Mouse (Mus musculus) midbrain, embryonic 13.5 days (tissue): ENCODE measurements at regions not wholly inside any gene's neighbourhood (a gene's known extent, or its start where the extent isn't known, plus 50 kb on each side); places are given as distances from the start of the nearest gene placed in this dataset.

Experiments
- ATAC-seq: fragments of 200-750 bp; cut with Nextera tagmentation; 2 replicates; pipeline ENCODE4 v1.8.0; 2017; ENCODE audit warnings: mild to moderate bottlenecking, moderate TSS enrichment, moderate library complexity
- H3K27ac ChIP-seq: fragments of 300-500 bp; sonication (generic); 2 replicates; pipeline ENCODE4 v1.5.1; 2015; ENCODE audit warnings: inconsistent platforms, mild to moderate bottlenecking, moderate library complexity
- H3K27me3 ChIP-seq: fragments of 300-500 bp; sonication (generic); 2 replicates; pipeline ENCODE4 v1.6.1; 2015; ENCODE audit warnings: mild to moderate bottlenecking, inconsistent platforms
- H3K36me3 ChIP-seq: fragments of 300-500 bp; sonication (generic); 2 replicates; pipeline ENCODE4 v1.6.1; 2015; ENCODE audit warnings: mild to moderate bottlenecking, inconsistent platforms
- H3K4me1 ChIP-seq: fragments of 300-500 bp; sonication (generic); replicated peaks from 2 replicates; pipeline ENCODE4 v1.6.1; 2015; ENCODE audit warnings: inconsistent platforms
- H3K4me2 ChIP-seq: fragments of 300-500 bp; sonication (generic); replicated peaks from 2 replicates; pipeline ENCODE4 v1.6.1; 2015; ENCODE audit warnings: moderate library complexity, mild to moderate bottlenecking, inconsistent platforms
- H3K4me3 ChIP-seq: fragments of 300-500 bp; sonication (generic); replicated peaks from 2 replicates; pipeline ENCODE4 v1.5.1; 2015; ENCODE audit warnings: mild to moderate bottlenecking, inconsistent platforms
- H3K9ac ChIP-seq: fragments of 300-500 bp; sonication (generic); replicated peaks from 2 replicates; pipeline ENCODE4 v1.6.1; 2015; ENCODE audit warnings: mild to moderate bottlenecking, inconsistent platforms
- H3K9me3 ChIP-seq: fragments of 300-500 bp; sonication (generic); 2 replicates; pipeline ENCODE4 v1.6.1; 2016; ENCODE audit warnings: mild to moderate bottlenecking, inconsistent platforms
- WGBS: fragments of 180-500 bp; shearing (Covaris S2); methylation state at CpG from one replicate; pipeline ENCODE4 v1.1.7; 2015; 5-methylcytosine and 5-hydroxymethylcytosine counted together

DNA sequence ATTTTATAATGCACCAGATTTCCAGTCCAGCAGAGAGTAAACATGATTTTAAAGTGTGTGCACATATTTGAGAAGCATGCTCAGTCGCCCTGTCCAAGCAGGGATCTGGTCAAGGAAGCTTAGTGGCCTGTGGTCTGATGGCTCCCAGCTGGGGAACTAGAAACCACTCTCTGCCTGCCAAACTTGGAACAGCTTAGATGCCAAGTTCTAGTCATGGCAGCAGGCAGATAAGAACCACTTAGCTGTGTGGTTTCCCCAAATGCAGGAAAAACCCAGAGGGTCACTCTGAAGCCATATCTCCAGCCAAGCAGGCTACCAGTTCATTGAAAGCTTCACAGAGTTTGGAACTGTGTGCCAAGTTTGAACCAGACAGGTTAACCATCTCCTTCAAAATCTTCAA lies 86.1 kb downstream of the Fam114a2 start:
- no peak overlapping the region for H3K4me2 ChIP-seq
- no peak overlapping the region for H3K27ac ChIP-seq
- 73% methylated on average over 1 of the region's 1 CpGs for WGBS
- ATAC-seq, result no peak
- H3K4me1 ChIP-seq, result no peaks in the 10 kb centered on the region
- H3K9ac ChIP-seq, result no peak overlapping the region
- no peaks in the 10 kb centered on the region for H3K36me3 ChIP-seq
- H3K27me3 ChIP-seq, result no peaks in the 10 kb centered on the region
- H3K9me3 ChIP-seq, result no peaks in the 10 kb centered on the region
- H3K4me3 ChIP-seq, result no peak overlapping the region

DNA sequence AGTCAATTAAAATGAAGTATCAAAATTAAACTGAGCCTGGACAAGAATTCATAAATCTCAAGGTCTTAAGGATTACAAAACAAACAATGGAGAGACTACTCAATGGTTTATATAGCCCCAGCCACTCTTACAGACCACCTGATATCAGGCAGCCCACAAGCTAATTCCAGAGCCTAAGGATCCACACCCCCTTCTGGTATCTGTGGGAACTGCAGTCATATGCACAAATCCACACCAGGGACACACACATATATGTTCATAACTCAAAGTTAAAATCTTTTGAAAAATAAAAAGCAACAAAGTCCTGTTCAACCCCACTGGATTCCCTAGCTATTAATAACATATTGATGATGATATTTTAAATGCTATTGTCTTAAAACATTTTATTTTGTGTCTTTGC lies 86.5 kb downstream of the Fam114a2 start:
- Histone ChIP-seq H3K9me3 (no peaks in the 10 kb centered on the region), H3K4me2 (no peak overlapping the region), H3K9ac (no peak overlapping the region), H3K27me3 (no peaks in the 10 kb centered on the region), H3K27ac (no peak overlapping the region), H3K4me1 (no peaks in the 10 kb centered on the region), H3K4me3 (no peak overlapping the region), H3K36me3 (no peaks in the 10 kb centered on the region)
- no peak for ATAC-seq

DNA sequence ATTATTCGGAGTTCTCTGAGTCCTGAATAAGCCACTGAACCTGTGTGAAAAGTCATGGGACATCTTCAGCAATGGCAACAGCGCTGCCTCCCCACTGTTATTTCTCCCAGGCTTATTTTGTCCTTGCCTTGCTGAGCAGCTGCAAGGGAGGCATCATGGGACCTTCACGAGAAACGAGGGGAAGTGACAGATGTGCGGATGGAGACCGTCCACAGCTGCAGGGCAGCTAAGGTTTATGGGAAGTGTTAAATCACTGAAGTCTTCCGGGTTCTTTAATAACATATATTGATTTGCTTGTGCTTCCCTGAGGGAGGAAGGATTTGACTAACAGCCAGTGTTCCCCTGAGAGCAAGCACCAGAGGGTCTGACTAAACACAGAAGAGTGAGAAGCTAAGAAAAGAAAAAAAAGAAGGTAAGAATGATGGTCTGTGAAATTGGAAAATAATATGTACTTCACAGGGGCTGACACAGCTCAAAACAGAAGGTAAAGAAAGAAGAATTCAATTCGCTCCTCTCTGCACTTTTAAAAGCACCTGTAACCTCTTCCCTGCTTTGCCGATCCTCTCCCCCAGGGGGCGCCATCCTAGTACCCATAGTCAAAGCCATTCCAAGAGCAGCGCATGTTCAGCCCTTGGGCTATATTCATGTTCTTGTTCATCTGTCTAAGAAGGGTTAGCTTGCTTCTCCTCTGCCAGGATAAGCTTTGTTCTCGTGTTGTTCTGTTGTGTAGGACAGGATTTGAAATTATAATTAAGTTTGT lies 92.2 kb downstream of the Fam114a2 start:
- Histone ChIP-seq H3K36me3 (no peaks in the 10 kb centered on the region), H3K4me3 (no peak overlapping the region), H3K27me3 (no peaks in the 10 kb centered on the region), H3K9me3 (no peaks in the 10 kb centered on the region), H3K4me1 (no peaks in the 10 kb centered on the region), H3K27ac (no peak overlapping the region), H3K9ac (no peak overlapping the region), H3K4me2 (no peak overlapping the region)
- WGBS, result 61% methylated on average over 12 of the region's 12 CpGs
- ATAC-seq, result no peak

DNA sequence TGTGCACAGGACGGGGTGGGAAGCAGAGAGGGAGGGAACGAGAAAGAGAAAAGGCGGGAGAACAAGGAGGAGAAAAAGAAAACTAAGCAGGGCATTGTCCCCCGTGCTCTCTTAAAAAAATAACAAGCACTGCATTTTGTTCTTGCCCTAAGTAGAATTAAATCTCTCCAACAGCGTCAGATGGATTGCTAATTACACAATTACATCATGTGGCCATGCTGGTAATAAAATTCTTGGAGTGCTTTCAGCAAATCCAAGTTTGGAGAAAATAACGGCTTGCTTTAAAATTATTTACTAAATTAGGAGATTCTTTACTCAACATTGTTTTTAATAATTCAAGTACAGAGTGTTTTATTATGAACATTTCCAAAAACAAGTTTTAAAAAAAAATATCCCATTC lies 99.0 kb downstream of the Fam114a2 start:
- H3K4me3 ChIP-seq, result no peak overlapping the region
- H3K36me3 ChIP-seq, result no peaks in the 10 kb centered on the region
- H3K9ac ChIP-seq, result no peak overlapping the region
- H3K4me2 ChIP-seq, result no peak overlapping the region
- no peak for ATAC-seq
- 0 out of 2 replicates have a peak, but pooled peaks cover 3% of the 10 kb centered on the region for H3K9me3 ChIP-seq
- WGBS, result 82% methylated on average over 6 of the region's 6 CpGs
- peaks cover 19% of the 10 kb centered on the region; the same call in 1 of the 2 replicates for H3K4me1 ChIP-seq
- H3K27me3 ChIP-seq, result no peaks in the 10 kb centered on the region
- no peak overlapping the region for H3K27ac ChIP-seq

DNA sequence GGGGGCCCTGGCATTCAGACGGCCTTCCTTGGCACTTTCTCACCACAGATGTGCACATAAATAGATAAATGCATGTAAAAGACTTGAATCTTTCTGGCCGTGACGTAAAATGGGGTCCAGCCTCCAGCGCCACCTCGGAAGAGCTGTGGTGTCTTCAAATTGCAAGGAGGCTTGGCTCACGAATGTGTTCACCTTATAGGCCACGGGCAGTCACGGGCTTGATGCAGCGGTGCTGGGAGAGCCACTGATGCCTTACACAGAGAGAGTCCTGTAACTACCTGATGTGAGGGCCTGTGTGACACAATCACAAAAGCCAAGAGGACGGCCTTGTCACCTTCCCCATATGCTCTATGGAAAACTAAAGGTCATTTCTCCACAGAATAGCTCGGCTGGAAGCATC lies 102.4 kb downstream of the Fam114a2 start:
- Histone ChIP-seq H3K27me3 (no peaks in the 10 kb centered on the region), H3K4me1 (peaks cover 29% of the 10 kb centered on the region), H3K4me2 (no peak overlapping the region), H3K36me3 (no peaks in the 10 kb centered on the region), H3K9ac (no peak overlapping the region), H3K9me3 (0 out of 2 replicates have a peak, but pooled peaks cover 3% of the 10 kb centered on the region), H3K4me3 (no peak overlapping the region), H3K27ac (peak overlapping the region; percentile 19)
- 88% methylated on average over 11 of the region's 11 CpGs for whole genome bisulfite sequencing
- no peak for ATAC-seq

DNA sequence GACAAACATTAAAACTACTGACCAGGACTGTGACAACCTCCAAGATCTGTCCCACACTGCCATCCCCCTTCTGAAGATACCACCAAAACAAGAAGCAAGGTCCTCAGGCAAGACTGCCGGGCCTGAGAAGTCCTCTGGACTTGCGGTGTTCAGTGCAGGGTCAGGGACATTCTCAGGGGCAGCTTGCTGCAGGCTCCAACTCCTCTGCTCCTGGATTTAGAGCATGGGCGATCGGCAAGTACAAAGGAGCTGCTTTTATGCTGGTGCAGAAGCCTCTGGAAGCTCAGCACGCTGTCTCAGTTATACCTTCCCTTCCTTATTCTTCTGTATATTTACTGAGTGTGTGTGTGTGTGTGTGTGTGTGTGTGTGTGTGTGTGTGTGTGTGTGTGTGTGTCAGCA lies 103.2 kb downstream of the Fam114a2 start:
- Histone ChIP-seq H3K27me3 (no peaks in the 10 kb centered on the region), H3K9me3 (0 out of 2 replicates have a peak, but pooled peaks cover 3% of the 10 kb centered on the region), H3K27ac (peak overlapping the region; percentile 49), H3K4me1 (peaks cover 29% of the 10 kb centered on the region), H3K9ac (no peak overlapping the region), H3K4me3 (no peak overlapping the region), H3K36me3 (no peaks in the 10 kb centered on the region), H3K4me2 (no peak overlapping the region)
- ATAC-seq, result peak; percentile 59; the same call in 1 of the 2 replicates
- 37% methylated on average over 5 of the region's 5 CpGs for WGBS

DNA sequence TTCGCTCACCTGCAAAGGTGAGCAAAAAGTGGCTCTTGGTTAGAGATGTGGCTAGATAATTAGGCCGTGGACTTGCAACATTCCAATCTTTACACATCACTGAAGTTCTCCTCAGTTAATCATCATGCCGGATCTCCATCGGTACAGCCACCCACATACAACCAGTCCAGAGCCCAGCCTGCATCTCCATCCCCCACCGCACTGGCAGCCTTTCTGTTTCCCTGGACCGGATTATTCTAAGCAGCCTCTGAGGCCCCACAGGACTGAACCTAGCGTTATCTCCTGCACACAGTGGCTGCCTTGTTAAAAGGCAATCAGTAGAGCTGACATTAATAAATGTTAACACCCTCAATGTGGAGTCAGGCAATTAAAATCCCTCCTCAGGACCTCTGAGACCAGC lies 103.7 kb downstream of the Fam114a2 start:
- WGBS, result 37% methylated on average over 7 of the region's 7 CpGs
- peak overlapping the region; percentile 49 for H3K27ac ChIP-seq
- ATAC-seq, result peak; percentile 93

DNA sequence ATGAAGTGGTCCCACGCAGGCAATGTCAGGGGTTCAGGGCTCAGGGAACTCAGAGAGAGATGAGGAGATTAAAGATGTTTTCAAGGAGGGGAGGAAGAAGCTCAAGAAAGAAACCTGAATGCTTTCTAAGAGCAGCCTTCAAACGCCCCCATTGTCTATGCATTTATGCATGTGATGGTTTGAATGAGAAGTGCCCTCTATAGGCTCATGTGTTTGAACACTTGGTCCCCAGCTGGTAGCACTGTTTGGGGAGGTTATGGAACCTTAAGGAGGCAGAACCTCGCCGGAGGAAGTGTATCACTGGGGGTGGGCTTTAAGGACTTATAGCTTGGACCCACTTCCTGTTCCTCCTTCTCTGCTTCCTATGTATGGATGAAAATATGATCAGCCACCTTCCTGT lies 105.1 kb downstream of the Fam114a2 start:
- Histone ChIP-seq H3K27ac (no peak overlapping the region), H3K9ac (no peak overlapping the region), H3K4me3 (no peak overlapping the region), H3K4me2 (no peak overlapping the region), H3K4me1 (peaks cover 32% of the 10 kb centered on the region), H3K27me3 (no peaks in the 10 kb centered on the region), H3K36me3 (no peaks in the 10 kb centered on the region), H3K9me3 (0 out of 2 replicates have a peak, but pooled peaks cover 3% of the 10 kb centered on the region)
- 77% methylated on average over 4 of the region's 4 CpGs for WGBS
- ATAC-seq, result no peak

More for the DNA sequence above, 103.7 kb downstream of the Fam114a2 start:
- Histone ChIP-seq H3K4me1 (peaks cover 29% of the 10 kb centered on the region), H3K4me3 (no peak overlapping the region), H3K9me3 (0 out of 2 replicates have a peak, but pooled peaks cover 3% of the 10 kb centered on the region), H3K9ac (no peak overlapping the region), H3K4me2 (no peak overlapping the region), H3K27me3 (no peaks in the 10 kb centered on the region), H3K36me3 (no peaks in the 10 kb centered on the region)

DNA sequence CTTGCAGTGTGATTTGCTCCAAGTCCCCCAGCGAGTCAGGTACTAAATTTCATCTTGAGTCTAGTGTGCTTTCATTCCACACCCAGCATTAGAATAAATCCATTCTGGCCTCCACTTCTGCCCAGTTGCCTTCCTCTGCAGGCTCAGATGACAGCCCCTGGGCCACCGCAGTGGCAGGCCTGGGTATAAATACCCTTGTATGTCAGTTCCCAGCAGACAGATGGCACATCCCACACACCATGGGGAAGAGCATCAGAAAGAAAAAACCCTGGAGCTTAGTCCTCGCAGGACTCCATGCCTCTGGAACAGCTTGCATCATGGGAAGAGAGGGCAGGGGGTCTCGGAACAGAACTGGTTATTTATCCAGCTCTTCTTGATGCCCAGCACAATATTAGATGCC lies 105.7 kb downstream of the Fam114a2 start:
- ATAC-seq, result no peak
- H3K4me1 ChIP-seq, result peaks cover 37% of the 10 kb centered on the region
- H3K9me3 ChIP-seq, result 0 out of 2 replicates have a peak, but pooled peaks cover under 1% of the 10 kb centered on the region
- H3K4me2 ChIP-seq, result no peak overlapping the region
- no peak overlapping the region for H3K27ac ChIP-seq
- 83% methylated on average over 4 of the region's 4 CpGs for WGBS
- H3K9ac ChIP-seq, result no peak overlapping the region
- no peaks in the 10 kb centered on the region for H3K27me3 ChIP-seq
- H3K36me3 ChIP-seq, result no peaks in the 10 kb centered on the region
- H3K4me3 ChIP-seq, result no peak overlapping the region

DNA sequence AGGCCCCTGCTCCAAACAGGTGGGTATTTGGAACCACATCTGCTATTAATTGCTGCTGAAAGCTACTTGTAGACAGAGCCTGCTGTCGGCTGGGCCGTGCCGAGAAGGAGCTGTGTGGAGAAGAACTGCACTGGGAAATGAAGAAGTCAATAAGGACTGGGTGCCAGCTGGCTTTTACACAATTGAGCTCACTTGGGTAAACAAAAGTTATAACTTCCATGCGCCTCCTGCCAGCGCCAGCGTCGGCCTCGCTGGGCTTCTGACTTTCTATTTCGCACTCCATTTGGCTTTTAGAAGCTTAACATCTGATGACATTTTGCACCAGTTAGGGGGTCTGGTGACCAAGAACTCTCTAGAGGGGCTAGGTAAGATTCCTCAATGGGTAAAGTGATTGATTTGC lies 114.2 kb downstream of the Fam114a2 start:
- 0 out of 2 replicates have a peak, but pooled peaks cover 11% of the 10 kb centered on the region for H3K4me1 ChIP-seq
- H3K9me3 ChIP-seq, result no peaks in the 10 kb centered on the region
- H3K27me3 ChIP-seq, result no peaks in the 10 kb centered on the region
- ATAC-seq, result no peak
- no peaks in the 10 kb centered on the region for H3K36me3 ChIP-seq
- no peak overlapping the region for H3K4me3 ChIP-seq
- WGBS, result 69% methylated on average over 9 of the region's 9 CpGs
- H3K4me2 ChIP-seq, result no peak overlapping the region
- H3K27ac ChIP-seq, result no peak overlapping the region
- H3K9ac ChIP-seq, result no peak overlapping the region

DNA sequence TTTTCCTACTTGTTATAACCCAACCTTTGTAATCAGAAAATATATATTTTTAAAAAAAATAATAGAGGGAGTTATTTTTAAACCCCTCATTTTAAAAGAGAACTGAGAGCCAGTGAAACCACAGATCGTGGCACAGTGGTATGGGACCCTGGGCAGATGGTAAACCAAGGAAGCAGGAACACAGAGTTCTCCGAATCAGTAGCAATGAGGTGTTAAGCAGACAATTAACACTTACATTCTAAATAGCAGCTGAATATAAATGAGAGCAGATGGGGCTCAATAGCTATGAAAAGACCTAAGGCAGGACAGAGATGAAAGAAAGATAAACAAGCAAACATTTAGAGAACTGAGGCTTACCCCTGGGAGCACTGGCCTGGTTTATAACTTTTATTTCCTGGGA lies 116.8 kb downstream of the Fam114a2 start:
- no peaks in the 10 kb centered on the region for H3K27me3 ChIP-seq
- ATAC-seq, result no peak
- no peak overlapping the region for H3K4me2 ChIP-seq
- no peaks in the 10 kb centered on the region for H3K36me3 ChIP-seq
- H3K4me1 ChIP-seq, result 0 out of 2 replicates have a peak, but pooled peaks cover 3% of the 10 kb centered on the region
- no peak overlapping the region for H3K27ac ChIP-seq
- H3K9me3 ChIP-seq, result no peaks in the 10 kb centered on the region
- H3K4me3 ChIP-seq, result no peak overlapping the region
- no peak overlapping the region for H3K9ac ChIP-seq
- 51% methylated on average over 2 of the region's 2 CpGs for WGBS

DNA sequence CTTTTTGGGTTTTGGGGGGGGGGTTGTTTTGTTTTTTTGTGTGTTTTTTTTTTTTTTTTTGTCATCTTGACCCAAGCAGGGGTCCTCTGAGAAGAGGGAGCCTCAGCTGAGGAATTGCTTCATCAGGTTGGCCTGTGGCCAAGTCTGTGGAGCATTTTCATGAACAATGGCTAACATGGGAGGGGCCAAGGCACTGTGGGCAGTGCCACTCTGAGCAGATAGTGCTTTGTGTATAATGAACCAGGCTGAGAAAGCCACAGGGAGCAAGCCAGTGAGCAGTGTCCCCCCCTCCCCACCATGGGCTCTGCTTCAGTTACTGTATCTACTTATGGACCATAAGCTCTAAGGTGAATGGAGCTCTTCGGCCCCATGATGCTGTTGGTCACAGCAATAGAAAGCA lies 119.1 kb downstream of the Fam114a2 start:
- H3K9me3 ChIP-seq, result no peaks in the 10 kb centered on the region
- no peaks in the 10 kb centered on the region for H3K36me3 ChIP-seq
- no peak; the same call in 1 of the 2 replicates for ATAC-seq
- no peak overlapping the region for H3K4me3 ChIP-seq
- H3K4me2 ChIP-seq, result no peak overlapping the region
- H3K27me3 ChIP-seq, result no peaks in the 10 kb centered on the region
- H3K27ac ChIP-seq, result no peak overlapping the region
- 0 out of 2 replicates have a peak, but pooled peaks cover 3% of the 10 kb centered on the region for H3K4me1 ChIP-seq
- H3K9ac ChIP-seq, result no peak overlapping the region
- WGBS, result 82% methylated on average over 1 of the region's 1 CpGs

DNA sequence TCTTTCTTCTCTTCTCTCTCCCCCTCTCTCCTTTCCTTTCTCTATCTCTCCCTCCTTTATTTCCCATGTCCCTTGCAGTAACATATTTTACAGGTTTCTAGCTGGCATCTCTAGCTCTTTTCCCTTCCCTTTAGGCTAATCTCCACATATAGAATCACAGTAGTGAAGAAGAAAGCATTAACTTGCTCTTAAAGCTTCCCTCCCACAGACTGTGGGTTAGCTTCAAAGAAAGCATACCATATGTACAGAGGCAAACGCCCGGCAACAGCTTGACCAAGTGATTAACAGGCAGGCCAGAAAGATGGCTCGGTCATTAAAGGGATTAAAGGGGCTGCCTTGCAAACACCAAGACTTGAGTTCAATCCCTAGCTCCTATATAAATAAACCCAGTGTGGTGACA lies 122.0 kb downstream of the Fam114a2 start:
- H3K36me3 ChIP-seq, result no peaks in the 10 kb centered on the region
- H3K9ac ChIP-seq, result no peak overlapping the region
- 14% methylated on average over 3 of the region's 3 CpGs for WGBS
- ATAC-seq, result no peak
- no peak overlapping the region for H3K4me3 ChIP-seq
- H3K4me2 ChIP-seq, result no peak overlapping the region
- H3K4me1 ChIP-seq, result no peaks in the 10 kb centered on the region
- H3K27ac ChIP-seq, result no peak overlapping the region
- no peaks in the 10 kb centered on the region for H3K27me3 ChIP-seq
- H3K9me3 ChIP-seq, result no peaks in the 10 kb centered on the region
